Mouse (Mus musculus) midbrain, embryonic 15.5 days (tissue): ENCODE data around the gene Csrnp3. TPM values are rescaled to one million over a fixed set of nuclear protein-coding genes. Genes with fewer than 3 reads are reported as not detected.

Source experiments
- ATAC-seq: fragments of 200-750 bp; cut with Nextera tagmentation; replicated peaks from 2 replicates; pipeline ENCODE4 v1.8.0; 2017; ENCODE audit warnings: moderate TSS enrichment
- H3K27ac ChIP-seq: fragments of 300-500 bp; sonication (generic); 2 replicates; pipeline ENCODE4 v1.5.1; 2015; ENCODE audit warnings: mild to moderate bottlenecking, inconsistent platforms
- H3K27me3 ChIP-seq: fragments of 300-500 bp; sonication (generic); replicated peaks from 2 replicates; pipeline ENCODE4 v1.6.1; 2015; ENCODE audit warnings: inconsistent platforms
- H3K36me3 ChIP-seq: fragments of 300-500 bp; sonication (generic); replicated peaks from 2 replicates; pipeline ENCODE4 v1.6.1; 2015; ENCODE audit warnings: inconsistent platforms
- H3K4me1 ChIP-seq: fragments of 300-500 bp; sonication (generic); 2 replicates; pipeline ENCODE4 v1.6.1; 2015; ENCODE audit warnings: inconsistent platforms
- H3K4me2 ChIP-seq: fragments of 300-500 bp; sonication (generic); 2 replicates; pipeline ENCODE4 v1.6.1; 2015; ENCODE audit warnings: inconsistent platforms, mild to moderate bottlenecking, moderate library complexity
- H3K4me3 ChIP-seq: fragments of 300-500 bp; sonication (generic); 2 replicates; pipeline ENCODE4 v1.5.1; 2015; ENCODE audit warnings: mild to moderate bottlenecking, inconsistent platforms
- H3K9ac ChIP-seq: fragments of 300-500 bp; sonication (generic); 2 replicates; pipeline ENCODE4 v1.6.1; 2015; ENCODE audit warnings: mild to moderate bottlenecking, inconsistent platforms
- H3K9me3 ChIP-seq: fragments of 300-500 bp; sonication (generic); 2 replicates; pipeline ENCODE4 v1.6.1; 2016; ENCODE audit warnings: inconsistent platforms
- WGBS: fragments of 180-500 bp; shearing (Covaris S2); methylation state at CpG from one replicate; pipeline ENCODE4 v1.1.7; 2015; ENCODE audit warnings: mixed read lengths; 5-methylcytosine and 5-hydroxymethylcytosine counted together
- polyA plus RNA-seq: library from polyadenylated mRNA; unstranded; fragments of >200 nt; fragmentation: Nextera tagmentation; extraction: Ambion mirVana; gene quantifications from 2 replicates; pipeline ENCODE4 v1.2.1, GENCODE M21; 2015

The Csrnp3 gene
- polyA plus RNA-seq, 1 experiment from 2014 or later: 70.4 TPM

GRCm38 (mm10) chr2:65894299-65894698, 48.7 kb downstream of the Csrnp3 start:
- WGBS: 51% methylated on average over 5 of the region's 5 CpGs
- H3K27ac ChIP-seq: no peak overlapping the region
- no peak overlapping the region for H3K4me2 ChIP-seq
- no peaks in the 10 kb centered on the region for H3K36me3 ChIP-seq
- H3K9ac ChIP-seq: no peak overlapping the region
- H3K27me3 ChIP-seq: no peaks in the 10 kb centered on the region
- H3K4me3 ChIP-seq: no peak overlapping the region
- H3K9me3 ChIP-seq: no peaks in the 10 kb centered on the region
- peaks cover 10% of the 10 kb centered on the region for H3K4me1 ChIP-seq
- ATAC-seq: no peak

- Histone ChIP-seq H3K27me3 (no peaks in the 10 kb centered on the region), H3K9me3 (no peaks in the 10 kb centered on the region), H3K27ac (peak overlapping the region; percentile 59), H3K4me1 (peaks cover 10% of the 10 kb centered on the region), H3K36me3 (no peaks in the 10 kb centered on the region), H3K4me3 (no peak overlapping the region), H3K4me2 (peak overlapping the region; percentile 40), H3K9ac (no peak overlapping the region)
- ATAC-seq: peak; percentile 64; the same call in 1 of the 2 replicates
- WGBS: 12% methylated on average over 5 of the region's 5 CpGs
Observed at GRCm38 (mm10) chr2:65896542-65896941, 51.0 kb downstream of the Csrnp3 start.

- Histone ChIP-seq H3K27me3 (no peaks in the 10 kb centered on the region), H3K4me1 (peaks cover 10% of the 10 kb centered on the region), H3K36me3 (no peaks in the 10 kb centered on the region), H3K4me2 (peak overlapping the region; percentile 40), H3K9ac (no peak overlapping the region), H3K4me3 (no peak overlapping the region), H3K9me3 (no peaks in the 10 kb centered on the region), H3K27ac (peak overlapping the region; percentile 59)
- peak; percentile 55 for ATAC-seq
- WGBS: 16% methylated on average over 4 of the region's 4 CpGs
Observed at GRCm38 (mm10) chr2:65897084-65897483, 51.5 kb downstream of the Csrnp3 start.

- Histone ChIP-seq H3K9ac (no peak overlapping the region), H3K9me3 (no peaks in the 10 kb centered on the region), H3K4me1 (peaks cover 10% of the 10 kb centered on the region), H3K27me3 (no peaks in the 10 kb centered on the region), H3K36me3 (no peaks in the 10 kb centered on the region), H3K4me2 (no peak overlapping the region), H3K27ac (no peak overlapping the region), H3K4me3 (no peak overlapping the region)
- 89% methylated on average over 2 of the region's 2 CpGs for WGBS
- no peak for ATAC-seq
Observed at GRCm38 (mm10) chr2:65899478-65899877, 53.9 kb downstream of the Csrnp3 start.

DNA sequence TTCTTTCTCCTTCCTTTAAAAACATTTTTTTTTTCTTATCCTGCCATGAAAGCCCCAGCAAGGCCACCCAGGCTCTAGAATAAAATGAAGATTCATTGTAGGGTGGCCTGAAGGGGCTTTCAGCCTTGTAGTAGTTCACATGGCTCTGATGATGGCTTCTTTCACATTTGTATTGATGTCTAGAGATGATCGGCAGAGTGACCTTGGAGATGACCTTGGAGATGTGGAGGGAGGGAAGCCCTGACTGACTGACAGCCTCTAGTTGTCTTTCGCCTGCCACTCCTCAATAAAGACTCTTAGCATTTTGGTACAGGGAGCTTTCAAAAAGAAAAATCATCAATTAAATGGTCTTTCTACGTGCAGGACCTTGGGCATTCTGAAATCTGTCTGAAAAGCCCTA, 63.0 kb downstream of the Csrnp3 start:
- no peak overlapping the region for H3K4me3 ChIP-seq
- H3K36me3 ChIP-seq: no peaks in the 10 kb centered on the region
- no peaks in the 10 kb centered on the region for H3K27me3 ChIP-seq
- H3K4me1 ChIP-seq: peaks cover 25% of the 10 kb centered on the region
- H3K27ac ChIP-seq: peak overlapping the region; percentile 41; the same call in 1 of the 2 replicates
- H3K9ac ChIP-seq: no peak overlapping the region
- no peak overlapping the region for H3K4me2 ChIP-seq
- 48% methylated on average over 3 of the region's 3 CpGs for WGBS
- no peak for ATAC-seq
- H3K9me3 ChIP-seq: no peaks in the 10 kb centered on the region

DNA sequence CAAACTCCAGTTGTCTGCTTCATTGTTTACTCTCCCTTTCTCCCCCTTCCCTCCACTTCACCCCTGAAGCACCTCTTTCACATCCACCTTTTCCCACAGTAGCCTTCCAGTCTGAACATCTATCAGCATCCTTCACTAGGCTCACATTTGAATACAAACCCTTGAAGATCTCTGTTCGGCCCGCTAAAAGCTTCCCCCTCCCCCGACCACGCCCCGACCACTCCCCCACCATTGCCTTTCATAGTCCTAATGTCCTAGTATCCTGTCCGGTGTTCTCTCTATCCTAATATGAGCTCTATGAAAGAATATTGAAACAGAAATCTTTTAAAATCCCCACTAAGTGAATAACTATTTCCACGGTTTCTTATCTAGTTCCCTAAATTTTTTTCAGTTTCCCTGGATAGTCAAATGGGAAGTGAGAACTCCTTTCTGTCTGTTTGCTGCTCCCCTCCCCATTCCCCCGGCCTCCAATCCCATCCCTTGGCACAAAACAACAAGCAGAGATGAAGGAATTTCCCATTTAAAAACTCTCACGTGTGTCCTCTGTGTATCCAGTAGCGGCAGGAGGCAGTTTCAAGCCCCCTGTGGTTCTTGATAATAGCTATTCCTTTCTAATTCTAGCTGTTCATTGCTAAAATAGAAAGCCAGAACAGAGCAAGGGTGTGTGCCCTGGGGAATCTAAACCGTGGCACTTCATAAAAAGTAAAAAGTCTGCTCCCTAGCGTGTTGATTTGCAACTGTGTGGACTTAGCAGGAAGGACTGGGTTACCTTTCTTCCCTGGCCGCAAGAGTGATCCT, 64.4 kb downstream of the Csrnp3 start:
- H3K9ac ChIP-seq: no peak overlapping the region
- WGBS: 12% methylated on average over 13 of the region's 13 CpGs
- peaks cover 25% of the 10 kb centered on the region for H3K4me1 ChIP-seq
- H3K9me3 ChIP-seq: no peaks in the 10 kb centered on the region
- no peaks in the 10 kb centered on the region for H3K36me3 ChIP-seq
- peak overlapping the region; percentile 14; the same call in 1 of the 2 replicates for H3K4me2 ChIP-seq
- no peak overlapping the region for H3K4me3 ChIP-seq
- ATAC-seq: 0 out of 2 replicates have a peak, but pooled peaks have one; percentile 24
- H3K27ac ChIP-seq: no peak overlapping the region
- no peaks in the 10 kb centered on the region for H3K27me3 ChIP-seq

DNA sequence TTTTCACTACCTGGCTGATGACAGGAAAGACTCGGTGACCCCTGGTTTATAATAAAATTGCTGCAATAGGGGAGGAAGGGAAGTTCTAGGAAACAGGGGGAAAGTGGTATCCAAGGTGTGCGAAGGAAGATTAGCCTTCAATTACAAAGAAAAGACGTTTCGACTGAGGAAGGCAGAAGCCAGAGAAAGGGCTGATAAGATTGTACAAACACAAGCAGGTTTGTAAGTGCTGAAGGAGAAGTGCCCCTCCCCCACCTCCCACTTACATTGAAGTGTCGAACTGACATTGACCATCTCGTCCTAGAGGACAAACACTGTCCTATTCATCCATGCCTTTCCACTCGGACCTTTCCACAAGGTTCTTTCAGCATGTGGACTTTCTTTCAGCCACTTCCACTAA, 70.4 kb downstream of the Csrnp3 start:
- Histone ChIP-seq H3K9me3 (no peaks in the 10 kb centered on the region), H3K4me1 (peaks cover 12% of the 10 kb centered on the region), H3K4me3 (no peak overlapping the region), H3K27ac (no peak overlapping the region), H3K36me3 (no peaks in the 10 kb centered on the region), H3K9ac (no peak overlapping the region), H3K27me3 (no peaks in the 10 kb centered on the region), H3K4me2 (no peak overlapping the region)
- no peak for ATAC-seq
- WGBS: 68% methylated on average over 7 of the region's 7 CpGs

DNA sequence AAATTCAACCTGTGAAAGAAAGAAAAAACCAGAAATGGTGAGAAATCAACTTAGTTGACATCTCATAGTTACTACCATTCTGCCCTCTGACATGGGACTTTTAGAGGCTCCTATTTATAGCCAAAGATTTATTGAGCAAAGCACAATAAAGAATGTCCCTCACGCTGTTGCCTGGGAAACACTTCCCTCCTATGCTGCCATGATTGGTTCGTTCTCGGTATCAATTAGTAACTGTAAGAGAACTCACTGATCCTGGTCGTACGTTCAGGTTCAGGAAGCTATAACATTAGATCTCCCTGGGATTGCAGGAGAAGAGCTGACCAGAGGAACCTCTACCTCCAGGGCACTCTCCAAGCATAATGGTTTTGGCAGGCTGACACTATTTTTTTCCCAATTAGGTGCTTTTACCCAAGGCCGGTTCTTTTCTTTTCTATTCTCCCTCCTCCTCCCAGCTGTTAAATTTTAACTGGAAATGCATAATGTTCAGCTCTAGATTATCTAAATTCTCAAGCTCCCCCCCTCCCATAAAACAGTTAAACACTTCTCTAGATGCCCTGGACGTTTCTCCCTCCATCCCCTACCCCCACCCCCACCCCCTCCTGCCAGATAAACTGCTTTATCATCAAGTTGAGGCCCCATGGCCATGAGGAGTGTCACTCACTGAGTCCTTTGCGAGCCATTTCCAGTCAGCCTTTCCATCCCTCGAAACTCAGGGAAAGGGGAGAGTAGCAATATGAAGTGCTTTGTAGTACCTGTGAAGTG, 75.3 kb downstream of the Csrnp3 start:
- no peak overlapping the region for H3K9ac ChIP-seq
- H3K27me3 ChIP-seq: no peaks in the 10 kb centered on the region
- no peaks in the 10 kb centered on the region for H3K36me3 ChIP-seq
- peak overlapping the region; percentile 15; the same call in 1 of the 2 replicates for H3K4me2 ChIP-seq
- WGBS: 31% methylated on average over 9 of the region's 9 CpGs
- ATAC-seq: peak; percentile 53
- peak overlapping the region; percentile 13 for H3K27ac ChIP-seq
- H3K9me3 ChIP-seq: no peaks in the 10 kb centered on the region
- peaks cover 16% of the 10 kb centered on the region for H3K4me1 ChIP-seq
- H3K4me3 ChIP-seq: no peak overlapping the region

GRCm38 (mm10) chr2:65925363-65925941, 79.9 kb downstream of the Csrnp3 start:
- no peak overlapping the region for H3K27ac ChIP-seq
- no peaks in the 10 kb centered on the region for H3K36me3 ChIP-seq
- H3K9me3 ChIP-seq: no peaks in the 10 kb centered on the region
- no peaks in the 10 kb centered on the region for H3K27me3 ChIP-seq
- H3K4me2 ChIP-seq: no peak overlapping the region
- H3K4me3 ChIP-seq: no peak overlapping the region
- 58% methylated on average over 15 of the region's 15 CpGs for WGBS
- H3K9ac ChIP-seq: no peak overlapping the region
- ATAC-seq: no peak
- peaks cover 15% of the 10 kb centered on the region for H3K4me1 ChIP-seq

DNA sequence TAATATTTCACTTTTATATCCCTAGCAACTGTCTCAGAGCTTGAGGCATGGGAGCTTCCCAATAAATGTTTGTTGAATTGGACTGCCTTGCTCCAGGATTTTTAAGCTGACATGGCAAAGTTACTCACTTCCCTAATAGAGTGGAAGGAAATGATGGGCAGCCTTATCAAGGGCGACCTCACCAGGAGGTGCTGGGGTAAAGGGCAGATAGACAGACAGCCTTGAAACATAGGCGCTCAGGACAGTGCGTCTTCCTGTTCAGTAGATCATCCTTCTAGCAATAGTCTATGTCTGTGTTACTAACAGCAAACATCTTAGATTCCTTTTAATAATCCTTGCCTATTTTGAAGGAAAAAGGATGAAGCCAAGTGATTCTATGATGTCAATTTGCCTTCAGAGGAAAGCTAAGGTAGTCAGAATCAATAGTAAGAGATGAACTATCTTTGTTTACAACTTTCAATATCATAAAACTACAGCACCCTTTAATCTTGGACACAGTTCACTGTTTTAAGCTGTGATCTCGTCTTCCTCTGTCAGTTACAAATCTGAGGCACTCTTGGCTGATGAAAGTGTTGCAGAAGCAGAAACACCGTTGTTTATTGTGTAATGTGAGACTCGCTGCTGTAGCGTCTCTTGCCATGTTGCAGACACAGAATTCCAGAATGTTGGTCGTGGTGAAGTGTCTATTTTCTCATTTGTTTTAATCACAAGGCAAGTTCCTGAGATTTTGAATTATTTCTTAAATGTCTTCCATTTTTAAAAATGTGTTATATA, 81.6 kb downstream of the Csrnp3 start:
- ATAC-seq: no peak
- H3K36me3 ChIP-seq: no peaks in the 10 kb centered on the region
- no peak overlapping the region for H3K9ac ChIP-seq
- WGBS: 80% methylated on average over 8 of the region's 8 CpGs
- H3K27me3 ChIP-seq: no peaks in the 10 kb centered on the region
- no peak overlapping the region for H3K27ac ChIP-seq
- H3K4me1 ChIP-seq: peaks cover 5% of the 10 kb centered on the region; the same call in 1 of the 2 replicates
- no peak overlapping the region for H3K4me3 ChIP-seq
- H3K4me2 ChIP-seq: no peak overlapping the region
- no peaks in the 10 kb centered on the region for H3K9me3 ChIP-seq

DNA sequence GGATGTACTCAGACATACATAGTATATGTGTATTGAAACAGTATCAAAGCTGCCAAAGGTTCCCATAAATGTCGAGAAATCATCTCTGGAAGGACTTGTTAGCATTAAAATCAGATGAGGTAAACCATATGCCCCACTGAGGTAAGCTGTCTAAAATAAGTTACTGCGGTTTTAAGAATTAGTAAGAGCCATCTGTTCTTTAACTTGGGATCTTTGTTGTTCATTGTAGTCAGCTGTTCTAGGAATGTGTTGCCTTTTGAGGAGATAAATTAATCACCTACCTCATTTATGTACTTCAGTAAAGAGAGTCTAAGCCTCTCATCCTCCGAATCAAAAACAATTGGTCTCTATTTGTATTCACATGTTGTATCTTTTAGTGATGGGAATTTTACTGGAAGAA, 83.7 kb downstream of the Csrnp3 start:
- Histone ChIP-seq H3K9me3 (no peaks in the 10 kb centered on the region), H3K4me2 (peak overlapping the region; percentile 15; the same call in 1 of the 2 replicates), H3K9ac (no peak overlapping the region), H3K27me3 (no peaks in the 10 kb centered on the region), H3K4me1 (peaks cover 10% of the 10 kb centered on the region; the same call in 1 of the 2 replicates), H3K36me3 (no peaks in the 10 kb centered on the region), H3K4me3 (no peak overlapping the region), H3K27ac (peak overlapping the region; percentile 91)
- WGBS: 35% methylated on average over 3 of the region's 3 CpGs
- no peak for ATAC-seq
